Mouse (Mus musculus) hindlimb bud, embryonic 11.5 days (tissue): Measurements from ENCODE around the gene Vcpkmt.
"Not testable (repeated sequence)": the region's sequence is repeated elsewhere in the genome, so short reads cannot be mapped to it uniquely, and the experiment has no call there.

Experiments
- DNase-seq: peaks from one replicate; pipeline ENCODE4 v3.0.0-alpha.2; 2012; ENCODE audit warnings: low read depth, low spot score; ENCODE audit errors: extremely low spot score

Gene Vcpkmt

GRCm38 (mm10) chr12:69582613-69583269 is at the start of gene Vcpkmt:
Vcpkmt (minus strand) TSS chr12:69583028.
- peak; percentile 73 for DNase-seq

GRCm38 (mm10) chr12:69618590-69618989 is 35.8 kb upstream of the Vcpkmt start:
- not testable (repeated sequence) for DNase-seq

- no peak for DNase-seq
Measured at GRCm38 (mm10) chr12:69604367-69604766, 21.5 kb upstream of the Vcpkmt start.

GRCm38 (mm10) chr12:69597446-69597845 is 14.6 kb upstream of the Vcpkmt start:
- DNase-seq, result no peak

- DNase-seq, result no peak
Measured at GRCm38 (mm10) chr12:69593130-69593529, 10.3 kb upstream of the Vcpkmt start.

GRCm38 (mm10) chr12:69583270-69583629 is 422 bp upstream of the Vcpkmt start:
- DNase-seq, result peak; percentile 41

- DNase-seq, result no peak
Measured at GRCm38 (mm10) chr12:69582216-69582612, 614 bp downstream of the Vcpkmt start.

GRCm38 (mm10) chr12:69579623-69580022 is 3.2 kb downstream of the Vcpkmt start:
- DNase-seq, result no peak

GRCm38 (mm10) chr12:69576120-69576627 is 6.7 kb downstream of the Vcpkmt start:
- no peak for DNase-seq

- DNase-seq, result peak; percentile 89
Measured at GRCm38 (mm10) chr12:69573916-69574881, 8.6 kb downstream of the Vcpkmt start.

GRCm38 (mm10) chr12:69573271-69573670 is 9.6 kb downstream of the Vcpkmt start:
- DNase-seq, result no peak

GRCm38 (mm10) chr12:69569926-69570325 is 12.9 kb downstream of the Vcpkmt start:
- no peak for DNase-seq

GRCm38 (mm10) chr12:69568266-69568665 is 14.6 kb downstream of the Vcpkmt start:
- DNase-seq, result no peak

GRCm38 (mm10) chr12:69561006-69561405 is 21.8 kb downstream of the Vcpkmt start:
- not testable (repeated sequence) for DNase-seq

- no peak for DNase-seq
Measured at GRCm38 (mm10) chr12:69556221-69556861, 26.5 kb downstream of the Vcpkmt start.

- DNase-seq, result no peak
Measured at GRCm38 (mm10) chr12:69545456-69546178, 37.2 kb downstream of the Vcpkmt start.

- DNase-seq, result no peak
Measured at GRCm38 (mm10) chr12:69544994-69545393, 37.8 kb downstream of the Vcpkmt start.

GRCm38 (mm10) chr12:69544562-69544961 is 38.3 kb downstream of the Vcpkmt start:
- DNase-seq, result no peak

GRCm38 (mm10) chr12:69542376-69542775 is 40.5 kb downstream of the Vcpkmt start:
- DNase-seq, result no peak

GRCm38 (mm10) chr12:69541663-69542062 is 41.2 kb downstream of the Vcpkmt start:
- DNase-seq, result no peak

- no peak for DNase-seq
Measured at GRCm38 (mm10) chr12:69539353-69539752, 43.5 kb downstream of the Vcpkmt start.
